Mouse (Mus musculus) layer of hippocampus, adult 2 months (tissue): ENCODE results near the gene Etl4. TPM values are rescaled to one million over a fixed set of nuclear protein-coding genes. Genes with fewer than 3 reads are reported as not detected.
"Not testable (repeated sequence)": the region's sequence is repeated elsewhere in the genome, so short reads cannot be mapped to it uniquely, and the experiment has no call there.

Experiments
- DNase-seq, 2 experiments: peaks; one replicate each; pipeline ENCODE4 v3.0.0; 2022; ENCODE audit warnings: low spot score in 2 of 2
- H3K27ac ChIP-seq: fragments of 200-600 bp; 2 replicates; pipeline ENCODE4 v1.8.1; 2022
- H3K4me3 ChIP-seq: fragments of 200-600 bp; 2 replicates; pipeline ENCODE4 v1.8.1; 2022; ENCODE audit warnings: mild to moderate bottlenecking
- CTCF ChIP-seq: fragments of 200-600 bp; conservative IDR thresholded peaks from 2 replicates; pipeline ENCODE4 v1.8.1; 2022; ENCODE audit warnings: antibody characterized with exemption, mild to moderate bottlenecking, moderate library complexity
- total RNA-seq, 2 experiments: library from RNA; stranded (reverse); gene quantifications; 2 replicates each; pipeline ENCODE4 v1.2.3; 2021

Gene Etl4
- total RNA-seq, 2 experiments from 2014 or later = 68.4 to 75.9 TPM

DNA sequence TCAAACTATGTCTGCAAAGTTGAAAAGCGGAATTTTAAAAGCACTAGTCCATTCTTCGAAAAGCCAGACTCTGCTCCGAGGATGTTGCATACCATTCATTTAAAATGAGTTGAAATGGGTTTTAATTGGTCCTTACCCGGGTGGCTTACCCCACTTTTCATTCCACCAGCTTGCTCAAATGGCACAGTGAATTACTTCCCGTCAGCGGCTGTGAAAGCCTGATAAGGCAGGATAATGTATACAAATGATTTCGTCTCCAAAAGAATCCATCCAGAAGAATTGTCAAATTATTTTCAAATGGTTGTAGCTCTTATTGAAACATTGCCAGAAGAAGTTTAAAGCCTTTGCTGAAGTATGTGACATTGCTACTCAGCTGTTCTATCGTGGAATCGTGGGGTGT is 162.8 kb downstream of the Etl4 start:
- H3K4me3 ChIP-seq = no peak overlapping the region
- DNase-seq = no peak
- TF ChIP-seq CTCF = no peak
- no peak overlapping the region for H3K27ac ChIP-seq

DNA sequence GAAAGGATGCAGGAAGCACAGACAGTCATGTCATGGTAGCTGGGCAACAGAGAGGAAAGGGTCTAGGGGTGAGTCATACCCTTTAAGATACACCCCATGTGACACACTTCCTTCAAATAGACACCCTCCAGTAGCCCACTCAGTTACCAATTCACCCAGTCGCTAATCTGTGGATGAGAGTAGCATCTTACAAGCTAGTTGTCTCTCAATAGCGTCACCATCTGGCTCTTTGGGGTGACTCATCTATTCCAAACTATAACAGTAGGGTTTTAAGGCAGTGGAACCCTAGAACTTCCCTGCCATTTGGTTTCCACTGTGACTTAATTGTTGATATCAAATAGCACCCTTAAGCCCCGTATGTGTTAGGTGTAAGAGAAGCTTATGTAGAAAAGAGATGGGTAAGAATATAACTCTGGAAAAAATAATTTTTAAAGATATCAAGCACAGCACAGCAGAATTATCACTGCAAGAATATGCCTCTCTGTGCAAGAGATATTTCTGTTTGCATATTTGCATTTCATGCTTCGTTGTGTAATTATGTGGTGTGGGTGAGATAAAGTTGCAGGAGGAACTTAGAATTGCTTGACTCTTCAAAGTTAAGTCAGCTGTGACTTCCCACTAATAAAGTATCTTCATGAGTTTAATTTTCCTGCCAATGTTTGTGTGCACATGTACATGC is 166.7 kb downstream of the Etl4 start:
- H3K4me3 ChIP-seq = no peak overlapping the region
- no peak overlapping the region for H3K27ac ChIP-seq
- DNase-seq = no peak
- no peak for TF ChIP-seq CTCF

- DNase-seq = no peak
- Histone ChIP-seq H3K4me3 (no peak overlapping the region), H3K27ac (no peak overlapping the region)
- no peak for TF ChIP-seq CTCF
Observed at GRCm38 (mm10) chr2:20084781-20085180, 175.2 kb downstream of the Etl4 start.

DNA sequence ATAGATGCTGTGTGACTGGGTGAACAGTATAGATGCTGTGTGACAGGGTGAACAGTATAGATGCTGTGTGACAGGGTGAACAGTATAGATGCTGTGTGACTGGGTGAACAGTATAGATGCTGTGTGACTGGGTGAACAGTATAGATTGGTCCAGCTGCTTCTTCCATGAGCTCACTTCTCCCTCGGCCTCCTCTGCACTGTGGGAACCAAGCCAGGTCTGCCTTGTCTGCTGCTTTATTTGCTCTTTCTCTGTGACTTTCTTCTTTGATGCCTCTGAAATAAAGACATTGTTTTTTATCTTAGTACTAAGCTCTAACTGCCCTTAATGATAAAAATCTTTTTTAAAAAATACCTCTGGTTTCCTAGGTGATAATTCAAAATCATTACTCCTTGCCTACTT is 195.9 kb downstream of the Etl4 start:
- TF ChIP-seq CTCF = no peak
- H3K4me3 ChIP-seq = no peak overlapping the region
- H3K27ac ChIP-seq = no peak overlapping the region
- no peak for DNase-seq

DNA sequence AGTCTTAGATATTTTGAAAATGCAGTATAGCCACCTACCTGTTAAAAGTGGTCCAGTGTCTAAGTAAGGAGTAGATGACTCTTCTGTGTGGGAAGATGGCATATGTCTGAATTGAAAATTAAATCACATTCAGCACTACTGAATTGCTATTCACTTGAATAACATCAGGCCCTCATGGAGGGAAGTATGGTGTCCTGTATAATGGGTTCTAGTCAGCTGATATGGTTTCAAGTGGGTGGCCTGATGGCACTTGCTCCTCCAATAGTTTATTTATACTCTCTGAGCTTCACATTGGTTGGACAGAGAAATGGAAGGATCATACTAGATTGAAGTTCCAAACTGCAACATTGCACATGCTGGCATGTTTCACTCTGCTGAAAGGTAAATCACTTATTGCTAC is 202.1 kb downstream of the Etl4 start:
- H3K4me3 ChIP-seq = no peak overlapping the region
- DNase-seq = peak; percentile 22 to 51
- TF ChIP-seq CTCF = no peak
- H3K27ac ChIP-seq = no peak overlapping the region

DNA sequence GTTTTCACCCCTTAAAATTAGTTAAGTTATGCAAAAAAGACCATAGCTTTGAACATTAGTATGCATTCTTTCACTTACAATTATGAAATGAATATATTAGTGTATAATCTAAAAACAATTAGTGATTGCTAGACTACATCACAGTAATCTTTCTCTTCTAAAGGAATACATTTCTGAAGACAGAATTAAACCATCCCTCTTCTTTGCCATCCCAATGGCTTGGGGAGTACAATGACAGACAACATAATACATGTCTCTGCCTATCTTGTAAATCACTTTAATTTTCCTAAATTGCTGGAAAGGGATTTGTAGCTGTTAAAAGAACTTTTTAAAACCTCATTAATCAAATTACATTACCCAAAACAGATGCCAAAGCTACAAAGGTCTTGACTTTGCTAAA is 216.3 kb downstream of the Etl4 start:
- TF ChIP-seq CTCF = no peak
- no peak overlapping the region for H3K27ac ChIP-seq
- DNase-seq = no peak
- no peak overlapping the region for H3K4me3 ChIP-seq

- TF ChIP-seq CTCF = peak; percentile 52
- DNase-seq = no peak
- H3K27ac ChIP-seq = no peak overlapping the region
- H3K4me3 ChIP-seq = no peak overlapping the region
Observed at GRCm38 (mm10) chr2:20131792-20132191, 222.2 kb downstream of the Etl4 start.

GRCm38 (mm10) chr2:20138426-20138825 is 228.8 kb downstream of the Etl4 start:
- no peak for TF ChIP-seq CTCF
- no peak overlapping the region for H3K27ac ChIP-seq
- DNase-seq = no peak
- no peak overlapping the region for H3K4me3 ChIP-seq

GRCm38 (mm10) chr2:20145368-20145767 is 235.8 kb downstream of the Etl4 start:
- no peak for TF ChIP-seq CTCF
- Histone ChIP-seq H3K4me3 (no peak overlapping the region), H3K27ac (no peak overlapping the region)
- DNase-seq = no peak

- Histone ChIP-seq H3K4me3 (no peak overlapping the region), H3K27ac (no peak overlapping the region)
- no peak for DNase-seq
- no peak for TF ChIP-seq CTCF
Observed at GRCm38 (mm10) chr2:20167073-20167472, 257.5 kb downstream of the Etl4 start.

DNA sequence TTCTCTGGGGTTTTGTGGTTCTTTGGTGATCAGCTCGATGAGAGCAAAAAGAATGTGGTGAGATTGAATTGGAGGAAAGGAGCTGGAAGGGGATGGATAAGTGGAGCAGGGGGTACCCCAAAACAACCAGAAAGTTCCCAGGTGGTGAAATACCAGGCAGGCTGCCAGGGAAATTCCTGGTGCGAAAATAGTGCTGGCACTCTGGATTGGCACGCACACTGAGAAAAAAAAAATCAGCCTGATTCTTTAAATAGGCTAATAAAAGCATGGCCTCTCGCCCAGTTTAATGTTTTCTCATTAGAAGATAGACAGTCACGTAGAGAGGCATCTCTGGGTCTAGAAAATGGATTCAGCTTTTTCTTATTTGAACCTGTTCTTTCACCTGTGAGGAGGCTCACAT is 258.0 kb downstream of the Etl4 start:
- no peak for DNase-seq
- no peak overlapping the region for H3K4me3 ChIP-seq
- TF ChIP-seq CTCF = no peak
- no peak overlapping the region for H3K27ac ChIP-seq

DNA sequence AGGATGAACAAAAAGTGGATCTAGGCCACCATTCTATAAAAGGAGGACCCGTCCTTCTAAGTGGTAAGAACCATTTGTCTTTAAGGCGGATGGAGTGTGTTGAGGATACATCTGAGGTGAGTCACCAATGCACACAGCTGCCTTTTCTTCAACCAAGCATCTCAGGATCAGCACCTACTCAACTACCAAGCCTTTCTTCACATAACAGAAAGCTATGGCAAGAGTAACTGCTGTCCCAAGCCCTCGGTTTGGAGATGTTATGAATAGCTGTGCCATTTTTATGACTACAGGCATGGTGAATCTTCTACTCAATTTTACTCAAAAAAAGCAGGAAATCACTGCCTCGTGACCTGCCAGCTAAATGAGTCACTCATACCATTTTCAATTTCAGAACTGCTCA is 258.6 kb downstream of the Etl4 start:
- DNase-seq = no peak
- no peak overlapping the region for H3K27ac ChIP-seq
- TF ChIP-seq CTCF = no peak
- H3K4me3 ChIP-seq = no peak overlapping the region

DNA sequence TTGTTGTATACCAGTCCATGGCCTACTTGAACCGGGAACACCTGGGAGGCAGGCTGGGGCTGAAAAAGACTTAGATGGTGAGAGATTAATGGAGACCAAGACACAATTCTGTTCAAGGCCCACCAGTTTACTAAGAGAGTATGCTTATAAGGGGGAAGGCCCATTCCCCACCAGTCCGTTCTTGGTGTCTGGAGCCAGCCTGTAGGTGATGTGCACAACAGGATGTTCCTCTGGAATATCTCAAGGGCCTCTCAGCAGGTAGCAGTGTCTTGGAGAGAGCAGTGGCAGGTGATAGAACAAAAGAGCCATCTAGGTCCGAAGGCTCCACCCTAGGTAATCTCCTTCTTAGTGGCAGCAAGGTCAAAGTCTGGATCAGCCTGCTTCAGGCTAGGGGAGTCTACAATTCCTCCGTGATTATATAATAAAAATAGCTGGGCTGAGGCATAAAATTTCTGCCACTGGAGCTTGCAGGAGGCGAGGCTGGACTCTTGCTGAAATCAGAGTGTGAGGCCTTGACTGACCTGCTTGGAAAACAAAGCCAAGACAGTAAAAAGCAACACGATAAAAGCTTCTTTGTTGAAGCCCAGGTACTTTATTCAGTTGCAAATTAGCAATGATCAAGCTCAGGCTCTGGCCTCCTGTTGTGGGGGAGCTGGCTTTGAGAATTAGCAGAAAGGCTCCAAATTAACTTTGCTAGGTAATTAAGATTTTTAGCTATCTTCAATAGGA is 267.0 kb downstream of the Etl4 start:
- not testable (repeated sequence) for DNase-seq, H3K27ac ChIP-seq, H3K4me3 ChIP-seq

- not testable (repeated sequence) for H3K27ac ChIP-seq, DNase-seq, H3K4me3 ChIP-seq
Observed at GRCm38 (mm10) chr2:20177236-20177635, 267.7 kb downstream of the Etl4 start.

- DNase-seq, H3K27ac ChIP-seq, H3K4me3 ChIP-seq: not testable (repeated sequence)
Observed at GRCm38 (mm10) chr2:20180561-20180960, 271.0 kb downstream of the Etl4 start.

GRCm38 (mm10) chr2:20187223-20187622 is 277.6 kb downstream of the Etl4 start:
- not testable (repeated sequence) for DNase-seq, H3K27ac ChIP-seq, H3K4me3 ChIP-seq
